Mouse (Mus musculus) heart, postnatal 4 days (tissue): ENCODE measurements around the gene Cp. TPM values are rescaled to one million over a fixed set of nuclear protein-coding genes. Genes with fewer than 3 reads are reported as not detected.
A peak's percentile ranks its signal among the peaks of the same experiment; 100 is the strongest.
"Not testable (repeated sequence)": the region's sequence is repeated elsewhere in the genome, so short reads cannot be mapped to it uniquely, and the experiment has no call there.

Source experiments
- DNase-seq: peaks from one replicate; pipeline ENCODE4 v3.0.0; 2021
- total RNA-seq, 2 experiments: library from RNA; stranded (reverse); gene quantifications; 2 replicates each; pipeline ENCODE4 v1.2.3; 2021

Cp gene
- total RNA-seq, 2 experiments from 2014 or later = 9.6 to 10.4 TPM

- DNase-seq = no peak
Measured at GRCm38 (mm10) chr3:20007275-20007674, 50.4 kb downstream of the Cp start.

GRCm38 (mm10) chr3:20007759-20008158 is 50.9 kb downstream of the Cp start:
- DNase-seq = no peak

- DNase-seq = no peak
Measured at GRCm38 (mm10) chr3:20010464-20010863, 53.6 kb downstream of the Cp start.

- DNase-seq = not testable (repeated sequence)
Measured at GRCm38 (mm10) chr3:20010905-20011304, 54.1 kb downstream of the Cp start.

- no peak for DNase-seq
Measured at GRCm38 (mm10) chr3:20014454-20014853, 57.6 kb downstream of the Cp start.

- no peak for DNase-seq
Measured at GRCm38 (mm10) chr3:20018076-20018475, 61.2 kb downstream of the Cp start.

- no peak for DNase-seq
Measured at GRCm38 (mm10) chr3:20023832-20024231, 67.0 kb downstream of the Cp start.

- no peak for DNase-seq
Measured at GRCm38 (mm10) chr3:20026481-20026880, 69.6 kb downstream of the Cp start.

- DNase-seq = no peak
Measured at GRCm38 (mm10) chr3:20026996-20027689, 70.3 kb downstream of the Cp start.

GRCm38 (mm10) chr3:20027788-20028187 is 70.9 kb downstream of the Cp start:
- no peak for DNase-seq

- DNase-seq = no peak
Measured at GRCm38 (mm10) chr3:20028640-20029039, 71.8 kb downstream of the Cp start.

- DNase-seq = no peak
Measured at GRCm38 (mm10) chr3:20030807-20031206, 74.0 kb downstream of the Cp start.

- no peak for DNase-seq
Measured at GRCm38 (mm10) chr3:20033761-20034718, 77.2 kb downstream of the Cp start.

GRCm38 (mm10) chr3:20034719-20035404 is 78.0 kb downstream of the Cp start, which contains the start of gene Hps3:
Hps3 (minus strand) TSS chr3:20035315.
- peak; percentile 84 for DNase-seq

GRCm38 (mm10) chr3:20036069-20036468 is 79.2 kb downstream of the Cp start:
- no peak for DNase-seq

- DNase-seq = not testable (repeated sequence)
Measured at GRCm38 (mm10) chr3:20041461-20041860, 84.6 kb downstream of the Cp start.

- DNase-seq = not testable (repeated sequence)
Measured at GRCm38 (mm10) chr3:20044736-20045135, 87.9 kb downstream of the Cp start.

- DNase-seq = peak; percentile 95
Measured at GRCm38 (mm10) chr3:20057306-20058196, 100.7 kb downstream of the Cp start, which contains the start of gene Hltf. Hltf (plus strand) TSS chr3:20057811.

GRCm38 (mm10) chr3:20058197-20058541 is 101.3 kb downstream of the Cp start:
- no peak for DNase-seq
